Mouse (Mus musculus) kidney, adult 9 months (tissue): ENCODE measurements at regions not wholly inside any gene's neighbourhood (a gene's known extent, or its start where the extent isn't known, plus 50 kb on each side); places are given as distances from the start of the nearest gene placed in this dataset.

Experiments
- DNase-seq: peaks from one replicate; pipeline ENCODE4 v3.0.0; 2022

DNA sequence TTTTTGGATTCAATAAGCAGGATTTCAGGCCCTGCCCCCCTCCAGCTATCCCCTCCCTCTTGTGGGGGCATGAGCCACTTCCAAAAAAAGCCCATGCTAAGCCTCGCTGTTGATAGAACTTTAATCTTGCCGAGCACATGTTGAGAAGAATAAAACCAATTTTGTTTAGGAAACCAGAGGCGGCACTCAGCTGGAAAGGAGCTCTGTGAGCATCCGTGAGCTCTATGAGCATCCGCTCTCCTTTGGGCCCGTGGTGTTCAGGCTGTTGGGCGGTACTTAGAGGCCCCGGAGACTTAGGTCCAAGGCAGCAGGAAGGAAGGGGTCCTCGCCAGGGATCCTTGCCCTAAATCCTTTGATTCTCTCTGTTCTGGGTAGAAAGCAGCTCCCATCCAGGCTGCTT lies 117.0 kb downstream of the Tle3 start:
- DNase-seq = no peak

GRCm38 (mm10) chr9:61487824-61488223 lies 115.7 kb downstream of the Tle3 start:
- DNase-seq = no peak

- DNase-seq = no peak
Measured at GRCm38 (mm10) chr9:61487146-61487545, 115.0 kb downstream of the Tle3 start.

GRCm38 (mm10) chr9:61484391-61484790 lies 112.2 kb downstream of the Tle3 start:
- DNase-seq = peak; percentile 33

- DNase-seq = no peak
Measured at GRCm38 (mm10) chr9:61479626-61480025, 107.5 kb downstream of the Tle3 start.

DNA sequence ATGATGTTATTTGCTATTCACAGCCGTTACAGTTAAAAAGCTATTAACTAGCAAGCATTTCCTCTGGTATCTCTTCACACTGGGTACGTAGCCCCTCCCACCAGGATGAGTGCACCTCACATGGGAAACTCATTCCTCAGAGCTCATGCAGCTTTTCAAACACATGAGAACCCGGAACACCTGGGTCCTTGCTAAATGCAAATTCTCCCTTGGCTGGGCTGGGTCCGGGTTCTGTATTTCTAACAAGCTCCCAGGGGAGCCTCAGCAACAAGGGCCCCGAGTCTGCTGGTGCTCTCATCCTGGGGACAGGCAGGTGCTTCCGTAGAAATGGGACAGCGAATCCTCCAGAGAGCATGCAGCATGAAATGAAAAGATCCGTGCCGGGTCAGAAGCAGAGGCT lies 106.7 kb downstream of the Tle3 start:
- no peak for DNase-seq

DNA sequence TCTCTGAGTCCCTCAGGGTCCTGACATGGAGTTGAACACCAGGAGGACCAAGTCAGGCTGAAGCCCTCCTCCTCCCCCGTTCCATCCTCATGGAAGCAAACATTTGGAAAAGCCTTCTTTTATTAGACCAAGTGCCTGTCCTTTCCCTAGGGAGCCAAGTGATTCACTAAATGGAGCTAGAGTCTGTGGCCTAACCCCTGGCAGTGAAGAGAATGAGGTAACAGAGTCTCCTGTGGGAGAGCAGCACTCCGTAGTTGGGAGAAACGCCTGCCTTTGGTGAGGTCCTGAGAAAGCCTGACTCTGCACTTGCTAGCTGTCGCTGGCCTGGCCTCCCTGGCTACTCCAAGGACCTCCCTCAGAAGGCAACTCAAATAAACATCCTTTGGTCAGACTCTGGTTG lies 104.2 kb downstream of the Tle3 start:
- DNase-seq = no peak

DNA sequence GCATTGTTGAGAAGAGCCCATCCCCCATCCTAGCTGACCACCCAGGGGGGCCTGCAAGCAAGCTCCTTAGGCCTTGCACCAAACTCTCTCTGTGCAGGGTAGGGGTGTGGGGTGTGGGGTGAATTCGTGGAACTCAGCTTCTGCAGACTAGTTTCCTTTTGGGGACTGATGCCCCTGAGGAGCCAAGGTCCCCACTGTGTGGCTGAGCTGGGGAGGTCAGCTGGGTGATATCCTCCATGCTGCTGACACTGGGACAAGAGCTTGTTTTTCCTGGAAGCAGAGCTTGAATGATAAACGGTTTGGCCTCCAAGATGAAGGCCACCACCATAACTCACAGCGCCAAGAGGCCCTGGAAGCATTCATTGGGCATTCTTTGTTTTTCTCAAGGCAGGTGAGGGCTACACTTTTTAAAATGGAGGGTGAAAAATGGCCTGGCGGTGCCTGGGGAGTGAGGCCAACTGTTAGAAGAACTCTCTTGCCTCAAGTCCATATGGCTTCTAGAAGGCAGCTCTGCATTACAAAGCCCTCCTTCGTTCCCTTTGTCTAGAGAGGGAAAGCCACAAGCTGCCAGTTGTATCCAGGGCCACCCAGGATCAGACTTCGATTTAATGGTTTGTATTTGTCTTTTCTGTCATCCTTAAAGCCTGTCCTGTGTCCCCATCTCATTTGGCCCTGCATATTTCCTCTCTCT lies 98.8 kb downstream of the Tle3 start:
- DNase-seq = peak; percentile 16

GRCm38 (mm10) chr9:61468897-61469509 lies 96.8 kb downstream of the Tle3 start:
- DNase-seq = no peak

GRCm38 (mm10) chr9:61468368-61468848 lies 96.2 kb downstream of the Tle3 start:
- peak; percentile 28 for DNase-seq
